Mouse (Mus musculus) liver, embryonic 14.5 days (tissue): ENCODE measurements around the gene Gprc5b.

Source experiments
- CTCF ChIP-seq: IDR thresholded peaks from 2 replicates; pipeline ENCODE4 v1.5.1; 2016; ENCODE audit warnings: antibody characterized with exemption, low read depth, control low read depth
- EP300 ChIP-seq: IDR thresholded peaks from 2 replicates; pipeline ENCODE4 v1.6.1; 2016; ENCODE audit warnings: antibody characterized with exemption, low read depth

DNA sequence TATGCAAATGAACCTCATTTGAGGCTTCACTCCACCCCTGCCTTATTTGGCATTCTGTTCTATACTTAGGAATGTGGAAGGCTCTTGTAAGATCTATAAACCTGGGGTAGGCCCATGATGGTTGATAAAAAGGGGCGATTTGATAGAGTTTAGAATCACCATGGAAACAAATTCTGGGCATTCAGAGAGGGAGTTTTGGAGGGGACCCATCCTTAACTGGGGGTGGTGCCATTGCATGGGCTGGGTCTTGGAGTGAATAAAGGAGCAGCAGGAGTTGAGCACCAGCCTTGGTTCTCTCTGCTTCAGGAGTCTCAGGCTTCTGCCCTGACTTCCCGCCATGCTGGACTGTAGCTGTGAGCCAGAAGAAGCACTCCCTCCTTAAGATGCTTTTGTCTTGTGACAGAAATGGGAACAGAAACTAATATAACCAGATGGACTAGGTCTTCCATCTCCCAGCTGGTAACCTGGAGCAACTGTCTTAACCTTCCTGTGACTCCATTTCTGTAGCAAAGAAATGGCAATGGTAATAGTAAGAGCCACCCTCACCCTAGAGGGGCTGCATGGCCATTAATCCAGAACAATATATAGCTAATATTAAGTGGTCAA is 46.2 kb downstream of the Gprc5b start:
- TF ChIP-seq CTCF (no peak), EP300 (no peak)
